Mouse (Mus musculus) c-Kit-positive CD71-positive TER-119-negative erythroid progenitor cells, embryonic 14.5 days (primary cell): ENCODE measurements around the gene Tspan5.

Source experiments
- DNase-seq: peaks from one replicate; pipeline ENCODE4 v3.0.0-alpha.2; 2013; ENCODE audit warnings: low read depth

Tspan5 gene

GRCm38 (mm10) chr3:138847809-138848208, 105.8 kb downstream of the Tspan5 start:
- DNase-seq: no peak

GRCm38 (mm10) chr3:138849755-138850301, 107.8 kb downstream of the Tspan5 start:
- DNase-seq: no peak

- DNase-seq: no peak
Observed at GRCm38 (mm10) chr3:138851876-138852275, 109.9 kb downstream of the Tspan5 start.

- no peak for DNase-seq
Observed at GRCm38 (mm10) chr3:138852982-138853689, 111.1 kb downstream of the Tspan5 start.

- no peak for DNase-seq
Observed at GRCm38 (mm10) chr3:138853996-138854836, 112.2 kb downstream of the Tspan5 start.

GRCm38 (mm10) chr3:138855387-138855786, 113.4 kb downstream of the Tspan5 start:
- DNase-seq: no peak

- no peak for DNase-seq
Observed at GRCm38 (mm10) chr3:138856946-138857345, 115.0 kb downstream of the Tspan5 start.

GRCm38 (mm10) chr3:138857805-138858546, 116.0 kb downstream of the Tspan5 start:
- no peak for DNase-seq

GRCm38 (mm10) chr3:138858649-138859048, 116.7 kb downstream of the Tspan5 start:
- no peak for DNase-seq

- DNase-seq: no peak
Observed at GRCm38 (mm10) chr3:138859166-138859565, 117.2 kb downstream of the Tspan5 start.

- DNase-seq: no peak
Observed at GRCm38 (mm10) chr3:138859666-138860065, 117.7 kb downstream of the Tspan5 start.

- DNase-seq: no peak
Observed at GRCm38 (mm10) chr3:138860257-138860760, 118.3 kb downstream of the Tspan5 start.

- no peak for DNase-seq
Observed at GRCm38 (mm10) chr3:138861032-138861431, 119.0 kb downstream of the Tspan5 start.

GRCm38 (mm10) chr3:138861589-138861988, 119.6 kb downstream of the Tspan5 start:
- DNase-seq: no peak

- no peak for DNase-seq
Observed at GRCm38 (mm10) chr3:138864166-138864648, 122.2 kb downstream of the Tspan5 start.

- DNase-seq: no peak
Observed at GRCm38 (mm10) chr3:138865271-138865670, 123.3 kb downstream of the Tspan5 start.

- no peak for DNase-seq
Observed at GRCm38 (mm10) chr3:138867149-138867848, 125.3 kb downstream of the Tspan5 start.

- DNase-seq: no peak
Observed at GRCm38 (mm10) chr3:138868409-138868808, 126.4 kb downstream of the Tspan5 start.

GRCm38 (mm10) chr3:138875282-138875681, 133.3 kb downstream of the Tspan5 start:
- no peak for DNase-seq

- no peak for DNase-seq
Observed at GRCm38 (mm10) chr3:138875936-138876335, 133.9 kb downstream of the Tspan5 start.

GRCm38 (mm10) chr3:138876418-138876817, 134.4 kb downstream of the Tspan5 start:
- DNase-seq: no peak
